Mouse (Mus musculus) ES-E14 (cell line): ENCODE measurements around the gene Kiss1.

Experiments
- CHD2 ChIP-seq: IDR thresholded peaks from 2 replicates; pipeline ENCODE4 v1.6.1; 2014; ENCODE audit warnings: mild to moderate bottlenecking, low read depth, low read length, inconsistent platforms
- HCFC1 ChIP-seq: IDR thresholded peaks from 2 replicates; pipeline ENCODE4 v1.6.1; 2012; ENCODE audit warnings: low read length, inconsistent platforms, borderline replicate concordance; ENCODE audit not compliant: insufficient read depth
- MAFK ChIP-seq: IDR thresholded peaks from 2 replicates; pipeline ENCODE4 v1.6.1; 2014; ENCODE audit warnings: mild to moderate bottlenecking, low read depth, low read length, inconsistent platforms; ENCODE audit not compliant: insufficient read depth
- ZC3H11A ChIP-seq: IDR thresholded peaks from 2 replicates; pipeline ENCODE4 v1.6.1; 2012; ENCODE audit warnings: low read depth, mild to moderate bottlenecking, inconsistent platforms, low read length, borderline replicate concordance
- ZNF384 ChIP-seq: IDR thresholded peaks from 2 replicates; pipeline ENCODE4 v1.6.1; 2012; ENCODE audit warnings: low read depth, low read length, inconsistent platforms

- TF ChIP-seq MAFK (no peak), HCFC1 (no peak), ZC3H11A (no peak), ZNF384 (no peak), CHD2 (no peak)
Observed at GRCm38 (mm10) chr1:133327094-133327493, 5.4 kb downstream of the Kiss1 start.
